Mouse (Mus musculus) retina, postnatal 7 days (tissue): ENCODE results near the gene Alg9.
"Not testable (repeated sequence)": the region's sequence is repeated elsewhere in the genome, so short reads cannot be mapped to it uniquely, and the experiment has no call there.

Source experiments
- DNase-seq: peaks from one replicate; pipeline ENCODE4 v3.0.0-alpha.2; 2012; ENCODE audit warnings: low read depth, low spot score

Alg9 gene

GRCm38 (mm10) chr9:50816512-50816911 is 41.7 kb downstream of the Alg9 start:
- no peak for DNase-seq

GRCm38 (mm10) chr9:50818050-50818449 is 43.2 kb downstream of the Alg9 start:
- no peak for DNase-seq

- DNase-seq, result no peak
These were observed 44.9 kb downstream of the Alg9 start for GRCm38 (mm10) chr9:50819716-50820115.

GRCm38 (mm10) chr9:50821651-50822050 is 46.8 kb downstream of the Alg9 start:
- DNase-seq, result no peak

DNA sequence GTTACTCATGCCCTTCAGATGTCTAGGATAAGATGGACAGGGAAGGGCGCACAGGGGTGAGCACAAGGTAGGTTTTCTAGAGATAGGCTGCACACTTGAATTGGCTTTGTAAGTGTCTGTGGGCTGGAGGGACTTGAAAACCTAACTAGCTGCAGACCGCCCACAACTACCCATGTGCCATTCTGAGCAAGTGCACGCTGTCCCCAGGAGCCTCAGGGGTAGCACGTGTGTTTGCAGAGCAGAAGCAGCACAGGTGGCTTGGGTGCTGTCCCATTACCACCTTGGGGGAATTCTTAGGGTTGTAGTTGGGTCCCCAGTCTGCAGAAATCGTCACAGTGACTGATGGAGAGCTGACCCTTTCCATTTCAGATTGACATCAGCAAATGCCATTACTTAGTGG is 47.4 kb downstream of the Alg9 start:
- DNase-seq, result no peak

DNA sequence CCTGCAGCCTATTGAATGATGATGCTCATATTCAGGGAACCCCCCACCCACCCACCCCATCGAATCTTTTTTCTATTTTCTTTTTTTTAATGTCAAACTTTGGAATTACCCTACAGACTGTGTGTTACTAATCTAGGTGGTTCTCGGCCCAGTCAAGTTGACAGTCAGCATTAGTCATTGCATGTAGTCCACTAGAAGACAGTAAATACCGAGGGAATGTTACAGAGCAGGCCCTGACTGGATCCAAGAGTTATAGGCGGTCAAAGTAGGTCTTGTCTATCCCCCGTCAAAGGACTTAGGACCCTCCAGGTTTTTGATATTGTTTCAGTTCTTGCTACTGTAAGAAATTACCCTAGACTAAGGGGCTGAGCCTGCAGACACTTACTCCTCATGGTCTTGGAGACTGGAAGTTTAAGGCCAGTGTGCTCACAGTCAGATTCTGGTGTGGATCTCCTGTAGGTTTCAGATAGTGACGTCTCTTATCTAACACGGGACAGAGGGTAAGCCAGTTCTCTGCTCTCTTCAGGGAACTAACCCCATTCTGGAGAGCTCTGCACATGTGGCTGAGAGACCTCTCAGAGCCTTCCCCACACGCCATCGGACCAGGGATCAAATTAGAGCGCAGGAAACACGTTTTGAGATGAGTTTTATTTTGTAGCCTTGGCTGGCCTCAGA is 49.1 kb downstream of the Alg9 start:
- no peak for DNase-seq

GRCm38 (mm10) chr9:50831514-50831913 is 56.7 kb downstream of the Alg9 start:
- DNase-seq, result no peak

GRCm38 (mm10) chr9:50832162-50832561 is 57.3 kb downstream of the Alg9 start:
- DNase-seq, result no peak

DNA sequence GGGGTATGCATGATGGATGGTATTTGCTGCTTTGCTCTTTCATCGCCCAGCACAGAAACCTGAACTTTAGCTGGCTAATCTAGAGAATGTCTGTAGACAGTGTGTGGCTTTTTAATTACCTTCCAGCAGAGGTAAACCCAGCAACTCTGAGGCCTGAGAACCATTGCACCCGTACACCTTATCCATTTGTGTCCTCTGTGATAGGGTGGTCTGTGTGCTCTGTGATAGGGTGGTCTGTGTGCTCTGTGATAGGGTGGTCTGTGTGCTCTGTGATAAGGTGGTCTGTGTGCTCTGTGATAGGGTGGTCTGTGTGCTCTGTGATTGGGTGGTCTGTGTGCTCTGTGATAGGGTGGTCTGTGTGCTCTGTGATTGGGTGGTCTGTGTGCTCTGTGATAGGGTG is 57.8 kb downstream of the Alg9 start:
- not testable (repeated sequence) for DNase-seq

- no peak for DNase-seq
These were observed 59.0 kb downstream of the Alg9 start for GRCm38 (mm10) chr9:50833786-50834185.

GRCm38 (mm10) chr9:50835068-50835705 is 60.4 kb downstream of the Alg9 start:
- DNase-seq, result no peak

DNA sequence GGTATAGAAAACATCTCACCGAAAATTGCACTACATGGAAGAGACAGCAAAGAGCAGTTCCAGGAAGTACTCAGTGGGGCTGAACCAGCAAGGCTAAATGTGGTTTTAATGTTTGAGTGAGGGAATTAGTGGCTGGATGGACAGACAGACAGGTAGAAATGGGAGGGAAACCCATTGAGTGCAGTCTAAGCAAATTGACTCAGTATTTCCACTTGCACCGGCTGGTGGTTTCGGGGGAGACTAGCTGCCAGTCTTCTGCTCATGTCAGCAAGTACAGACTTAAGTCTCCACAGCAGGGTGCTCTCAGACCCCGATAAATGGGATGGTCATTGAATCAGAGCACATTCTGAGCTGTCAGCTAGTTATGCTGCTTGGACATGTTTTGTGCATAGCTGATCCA is 61.3 kb downstream of the Alg9 start:
- no peak for DNase-seq

DNA sequence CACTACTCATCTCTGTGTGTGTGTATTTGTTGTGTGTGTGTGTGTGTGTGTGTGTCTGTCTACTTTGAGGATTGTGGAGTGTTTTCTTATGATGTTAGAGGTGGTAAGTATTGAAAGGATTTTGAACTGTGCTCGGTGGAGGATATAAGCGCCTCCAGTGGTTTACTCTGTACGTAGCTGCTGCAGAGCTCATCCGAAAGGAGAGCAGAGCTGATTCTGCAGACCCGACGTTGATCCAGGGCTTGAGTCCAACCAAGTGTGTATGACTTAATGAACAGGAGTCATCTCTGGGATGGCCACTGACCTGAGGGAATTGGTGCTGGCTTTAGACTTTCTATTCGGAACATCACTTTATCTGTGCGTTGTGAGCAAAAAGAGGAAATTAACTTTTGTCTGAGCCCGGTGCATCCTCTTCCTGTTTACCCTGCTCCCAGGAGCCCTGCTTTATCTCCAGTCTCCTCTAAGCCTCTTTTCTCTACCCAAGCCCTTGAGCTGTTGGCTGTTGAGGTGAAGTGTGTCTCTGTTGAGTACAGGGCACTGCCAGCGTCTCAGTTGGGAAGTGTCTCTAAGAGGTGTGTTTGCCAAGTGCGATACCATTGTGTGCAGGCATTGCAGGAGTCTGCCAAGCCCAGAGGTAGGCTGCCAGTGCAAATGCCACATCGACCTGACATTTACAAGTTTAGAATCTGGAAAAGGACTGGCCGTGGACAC is 66.4 kb downstream of the Alg9 start:
- no peak for DNase-seq

DNA sequence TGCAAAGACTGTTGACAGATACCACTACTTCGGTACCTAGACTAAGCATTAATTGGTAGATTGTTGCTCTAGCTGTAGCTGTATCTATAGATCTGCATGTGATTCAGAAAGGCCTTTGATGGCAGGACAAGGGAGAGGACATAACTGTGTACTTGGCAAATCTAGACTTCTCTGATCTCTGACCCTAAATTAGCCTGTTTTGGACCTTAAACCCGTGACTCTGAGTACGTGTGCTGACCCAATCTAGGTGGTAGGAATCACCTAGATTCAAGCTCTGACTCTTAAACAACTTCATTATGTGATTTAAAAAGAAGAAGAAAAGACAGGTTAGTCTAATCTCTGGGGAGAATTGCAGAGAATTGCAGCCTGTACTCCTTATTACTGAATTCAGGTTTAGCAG is 70.3 kb downstream of the Alg9 start, which contains the start of gene Ppp2r1b:
Gene Ppp2r1b, plus strand, starts transcription at position 221 of the 400 bp plus-strand sequence.
- no peak for DNase-seq

GRCm38 (mm10) chr9:50845547-50845946 is 70.7 kb downstream of the Alg9 start:
- no peak for DNase-seq

DNA sequence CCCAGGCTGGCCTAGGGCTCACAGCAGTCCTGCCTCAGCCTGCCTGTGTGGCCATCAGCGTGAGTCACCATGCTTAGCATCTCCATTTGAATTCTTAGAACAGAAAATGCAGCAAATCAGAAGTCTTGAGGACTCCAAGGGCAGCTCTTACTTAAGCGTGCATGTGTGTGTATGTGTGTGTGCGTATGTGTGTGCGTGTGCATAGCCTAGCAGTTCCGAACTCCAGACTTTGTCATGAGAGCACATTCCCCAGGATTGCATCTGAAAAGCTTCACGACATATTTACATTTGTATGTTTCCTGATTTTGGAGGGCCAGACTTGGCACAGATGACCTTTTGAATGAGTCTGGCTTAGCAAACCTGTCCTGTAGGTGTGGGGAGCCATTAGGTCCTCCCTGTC is 72.3 kb downstream of the Alg9 start:
- DNase-seq, result no peak

DNA sequence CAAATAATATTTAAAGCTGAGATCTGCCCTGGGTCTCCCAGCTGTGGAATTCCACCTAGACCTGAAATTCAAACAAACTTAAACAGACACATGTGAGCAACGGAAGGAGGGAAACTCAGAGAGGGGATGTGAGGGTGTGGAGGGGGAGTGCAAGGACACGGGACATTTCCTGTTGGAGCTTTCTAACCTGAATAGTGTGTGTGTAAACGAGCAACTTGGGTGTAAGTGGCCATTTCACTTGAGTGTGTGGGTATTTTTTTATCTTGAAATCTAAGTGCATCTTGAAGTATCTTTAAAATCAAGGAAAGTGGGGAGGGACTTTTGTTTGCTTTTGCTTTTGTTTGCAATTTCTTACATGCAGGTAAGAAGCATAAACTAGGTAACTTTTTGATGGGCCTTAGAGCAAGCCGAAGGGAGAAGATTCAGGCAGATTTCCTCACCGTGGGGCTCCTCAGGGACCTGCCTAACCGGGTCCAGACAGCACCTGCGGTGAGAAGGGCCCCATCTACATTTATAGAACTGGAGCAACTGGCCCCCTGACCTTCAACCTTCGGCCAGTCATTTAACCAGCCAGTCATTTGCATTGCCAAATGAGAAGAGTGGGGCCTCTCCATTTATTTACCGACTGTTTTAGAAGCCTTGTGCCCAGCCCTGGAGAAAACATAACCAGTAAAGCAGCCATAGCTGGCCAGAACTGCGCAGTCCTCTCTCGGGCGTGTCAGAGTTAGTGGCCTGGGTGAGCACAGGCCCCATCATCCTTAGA is 73.0 kb downstream of the Alg9 start:
- no peak for DNase-seq

- no peak for DNase-seq
These were observed 74.0 kb downstream of the Alg9 start for GRCm38 (mm10) chr9:50848821-50849220.

GRCm38 (mm10) chr9:50849249-50849648 is 74.4 kb downstream of the Alg9 start:
- DNase-seq, result peak; percentile 86

GRCm38 (mm10) chr9:50849755-50850154 is 74.9 kb downstream of the Alg9 start:
- no peak for DNase-seq

DNA sequence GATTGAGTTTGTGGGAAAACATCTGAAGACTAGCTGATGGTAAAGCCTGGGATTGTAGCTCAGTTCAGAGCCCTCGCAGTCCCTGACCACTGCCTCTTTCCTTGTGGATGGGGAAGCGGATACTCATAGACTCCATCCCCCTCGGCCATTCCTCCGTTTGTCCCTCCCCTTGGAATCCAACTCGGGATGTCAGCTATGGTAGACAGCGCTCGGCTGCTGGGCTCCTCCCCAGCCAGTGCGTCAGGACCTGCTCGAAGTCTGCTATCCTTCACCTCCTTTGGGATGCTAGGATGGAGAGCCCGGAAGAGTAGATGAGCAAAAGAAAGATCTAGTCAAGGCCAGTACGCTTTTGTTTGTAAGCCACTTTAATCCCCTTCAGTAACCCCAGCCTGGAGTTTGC is 75.5 kb downstream of the Alg9 start:
- DNase-seq, result no peak

- no peak for DNase-seq
These were observed 75.9 kb downstream of the Alg9 start for GRCm38 (mm10) chr9:50850713-50851112.
